In the genomic region with DNA sequence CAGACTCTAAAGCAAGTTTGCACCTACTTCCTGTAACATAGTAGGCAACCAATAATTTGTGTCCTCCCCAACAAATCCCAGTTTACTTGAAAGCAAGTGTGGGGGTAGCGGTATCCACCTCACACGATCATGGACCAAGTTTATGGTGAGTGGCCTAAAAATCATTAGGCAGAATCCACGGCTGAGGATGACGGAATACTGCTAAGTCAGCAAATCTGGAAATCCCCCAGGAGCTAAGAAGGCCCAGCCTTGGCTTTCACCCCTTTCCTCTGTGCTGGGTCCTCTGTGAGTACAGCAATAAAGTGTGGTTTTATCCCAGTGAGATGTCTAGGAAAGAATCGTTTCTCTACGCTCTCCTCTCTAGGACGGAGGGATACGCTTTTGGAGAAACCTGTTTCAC, we compare ENCODE assay signal across 24 mouse cellular contexts. TPM values are rescaled to one million over a fixed set of nuclear protein-coding genes. Genes with fewer than 3 reads are reported as not detected.
A peak's percentile ranks its signal among the peaks of the same experiment; 100 is the strongest.
DNase-seq lines count a peak whose midpoint lies in the region; ATAC-seq and TF ChIP-seq lines count a peak whose summit lies in the region.
"Had no signal": no experiment of that assay in that cellular context is flagged by ENCODE, and none has a peak within 500 bp of the region (broad histone marks: within the 10 kb centered on the region; RNA-seq: fewer than 3 reads in every experiment).

No protein-coding gene starts in this region.

- ATAC-seq in midbrain, embryonic 11.5 days (ENCODE audit: low FRiP score) = no peak
- ATAC-seq in midbrain, embryonic 14.5 days (ENCODE audit: low FRiP score, low TSS enrichment) = no peak
- no peak for ATAC-seq in megakaryocyte progenitor cell, adult 5-6 weeks (replicated peaks; ENCODE audit: poor library complexity)
- ATAC-seq: activated CD4-positive, CD25-positive, alpha-beta regulatory T cell, adult 4 months; CD4-positive, CD25-positive, alpha-beta regulatory T cell, adult 4 months; Patski had no signal

- TF ChIP-seq POLR2A in CH12.LX (IDR thresholded peaks at IDR 0.05; ENCODE audit: low read depth, low read length) (no peak), MEL (IDR thresholded peaks at IDR 0.05; ENCODE audit: control insufficient read depth in 1 of 2, insufficient read depth in 1 of 2, low read depth in 1 of 2, low read length in 2 of 2, poor library complexity in 1 of 2) (no peak)

- H3K4me3 ChIP-seq in midbrain, embryonic 11.5 days (ENCODE audit: low read depth, low read length) = no peak overlapping the region
- H3K4me3 ChIP-seq in midbrain, embryonic 14.5 days (replicated peaks; ENCODE audit: low read depth, low read length) = no peak overlapping the region
- H3K4me3 ChIP-seq in CH12.LX (replicated peaks in 1 of 3; ENCODE audit: low read depth in 2 of 3, low read length in 2 of 3, poor library complexity in 1 of 3) (no peak overlapping the region), ES-E14 (ENCODE audit: insufficient read depth in 1 of 2, low read depth in 1 of 2, low read length in 2 of 2, poor library complexity in 1 of 2, severe bottlenecking in 1 of 2) (no peak overlapping the region), MEL (ENCODE audit: control insufficient read depth in 1 of 2, insufficient read depth in 1 of 2, low read depth in 2 of 2, low read length in 2 of 2) (no peak overlapping the region)

- peak; percentile 41 for DNase-seq in midbrain, embryonic 11.5 days (ENCODE audit: low spot score, missing footprints)
- no peak for DNase-seq in midbrain, embryonic 14.5 days
- DNase-seq in CH12.LX (ENCODE audit: extremely low read depth) = no peak
- DNase-seq in ES-E14 (ENCODE audit: low read depth, low spot score) = no peak
- DNase-seq in MEL (ENCODE audit: low read depth, low spot score) = no peak
- DNase-seq in urinary bladder, postnatal 4 days (ENCODE audit: low spot score in 2 of 2) = no peak
- no peak for DNase-seq in right cerebral cortex, adult 2 months (ENCODE audit: low spot score in 2 of 2)
- DNase-seq: adrenal gland, adult 2 months; adrenal gland, adult 8-10 months; adrenal gland, postnatal 10 days; adrenal gland, postnatal 14 days; adrenal gland, postnatal 25 days; adrenal gland, postnatal 36 days; B cell, adult 2 months; cerebellum, adult 11 months; cerebellum, adult 11-12 months; cerebellum, adult 18-20 months; cerebellum, adult 2 months; cerebellum, adult 8-10 months had no signal

- 93% methylated on average over 8 of the region's 8 CpGs for WGBS in midbrain, embryonic 11.5 days
- WGBS in midbrain, embryonic 14.5 days = 93% methylated on average over 8 of the region's 8 CpGs

- dilution Hi-C loops in CH12.LX (cut with MboI; ENCODE audit: extremely low pct_ligation_motif_present, extremely low pct_unique_long_range_greater_than_20kb, low sequenced_read_pairs) = no loop called here

- no peaks in the 10 kb centered on the region for H3K9me3 ChIP-seq in midbrain, embryonic 11.5 days (ENCODE audit: control insufficient read depth, low read length)
- H3K9me3 ChIP-seq in midbrain, embryonic 14.5 days (ENCODE audit: control insufficient read depth, low read length) = no peaks in the 10 kb centered on the region
- H3K9me3 ChIP-seq in CH12.LX (replicated peaks; ENCODE audit: low read length) (no peaks in the 10 kb centered on the region), ES-E14 (ENCODE audit: control insufficient read depth, insufficient read depth, low read depth, low read length) (no peaks in the 10 kb centered on the region), MEL (replicated peaks; ENCODE audit: insufficient read depth, low read length) (no peaks in the 10 kb centered on the region)
- H3K9me3 ChIP-seq: G1E had no signal

- TF ChIP-seq CTCF in CH12.LX (conservative IDR thresholded peaks at IDR 0.05 in 1 of 2, IDR thresholded peaks at IDR 0.05 in 1 of 2; ENCODE audit: low read depth in 2 of 2, low read length in 2 of 2) (no peak), MEL (IDR thresholded peaks at IDR 0.05 in 2 of 3, conservative IDR thresholded peaks at IDR 0.05 in 1 of 3; ENCODE audit: control insufficient read depth in 1 of 3, insufficient read depth in 1 of 3, low read depth in 2 of 3, low read length in 3 of 3, poor library complexity in 1 of 3, severe bottlenecking in 1 of 3) (no peak)

- no peak overlapping the region for H3K27ac ChIP-seq in midbrain, embryonic 11.5 days (ENCODE audit: low read depth, low read length)
- H3K27ac ChIP-seq in midbrain, embryonic 14.5 days (replicated peaks; ENCODE audit: low read depth, low read length) = no peak overlapping the region
- H3K27ac ChIP-seq in CH12.LX (ENCODE audit: insufficient read depth, low read depth) (no peak overlapping the region), ES-E14 (ENCODE audit: insufficient read depth, low read depth, low read length, poor library complexity, severe bottlenecking) (no peak overlapping the region; the same call in 1 of the 2 replicates), MEL (ENCODE audit: control insufficient read depth, low read depth, low read length) (no peak overlapping the region)

- TF ChIP-seq EP300 in CH12.LX (IDR thresholded peaks at IDR 0.05; ENCODE audit: low read length) (no peak), MEL (IDR thresholded peaks at IDR 0.05; ENCODE audit: low read depth in 1 of 2, low read length in 2 of 2) (no peak)

- no peaks in the 10 kb centered on the region for H3K36me3 ChIP-seq in midbrain, embryonic 11.5 days (ENCODE audit: control insufficient read depth, insufficient read depth, low read length)
- no peaks in the 10 kb centered on the region for H3K36me3 ChIP-seq in midbrain, embryonic 14.5 days (ENCODE audit: control insufficient read depth, insufficient read depth, low read length)
- H3K36me3 ChIP-seq in CH12.LX (replicated peaks in 1 of 2; ENCODE audit: control insufficient read depth in 1 of 2, insufficient read depth in 1 of 2, low read length in 1 of 2) (no peaks in the 10 kb centered on the region), ES-E14 (ENCODE audit: control insufficient read depth, insufficient read depth, low read length, poor library complexity, severe bottlenecking) (no peaks in the 10 kb centered on the region), MEL (ENCODE audit: control insufficient read depth in 1 of 2, insufficient read depth in 2 of 2, low read length in 2 of 2) (peaks cover 0 to 2% of the 10 kb centered on the region in 2 experiments; a peak in 1 of 4 replicates)
- H3K36me3 ChIP-seq: G1E had no signal

- H3K4me1 ChIP-seq in midbrain, embryonic 11.5 days (ENCODE audit: control insufficient read depth, insufficient read depth, low read length) = no peaks in the 10 kb centered on the region
- H3K4me1 ChIP-seq in midbrain, embryonic 14.5 days (ENCODE audit: control insufficient read depth, insufficient read depth, low read length) = no peaks in the 10 kb centered on the region
- H3K4me1 ChIP-seq in CH12.LX (ENCODE audit: control insufficient read depth in 1 of 2, insufficient read depth in 2 of 2) (peaks cover 3 to 23% of the 10 kb centered on the region in 2 experiments; a peak in 3 of 4 replicates), ES-E14 (ENCODE audit: control insufficient read depth in 2 of 2, insufficient read depth in 2 of 2, low read length in 2 of 2, poor library complexity in 1 of 2) (peaks cover 0 to 2% of the 10 kb centered on the region in 2 experiments; a peak in 1 of 4 replicates), MEL (ENCODE audit: control insufficient read depth in 1 of 2, insufficient read depth in 2 of 2, low read length in 2 of 2) (peaks cover 2 to 7% of the 10 kb centered on the region in 2 experiments; a peak in 3 of 4 replicates)

- no peak overlapping the region for H3K9ac ChIP-seq in midbrain, embryonic 11.5 days (ENCODE audit: low read length)
- no peak overlapping the region for H3K9ac ChIP-seq in midbrain, embryonic 14.5 days (replicated peaks; ENCODE audit: low read length)
- no peak overlapping the region for H3K9ac ChIP-seq in CH12.LX (ENCODE audit: insufficient read depth, low read depth)
- no peak overlapping the region for H3K9ac ChIP-seq in ES-E14 (ENCODE audit: insufficient read depth, low read depth, low read length, poor library complexity, severe bottlenecking)
- no peak overlapping the region for H3K9ac ChIP-seq in MEL (ENCODE audit: control insufficient read depth, low read depth, low read length, poor library complexity, severe bottlenecking)

- H3K79me2 ChIP-seq in CH12.LX (replicated peaks; ENCODE audit: control insufficient read depth, extremely low read depth, insufficient read depth, poor library complexity, severe bottlenecking) (no peaks in the 10 kb centered on the region), MEL (ENCODE audit: control insufficient read depth, insufficient read depth, low read length, poor library complexity) (no peaks in the 10 kb centered on the region)

- in situ Hi-C loops in CH12.LX (cut with MboI; ENCODE audit: low pct_ligation_motif_present, low pct_unique_long_range_greater_than_20kb, low sequenced_read_pairs) = no loop called here
- in situ Hi-C loops in ES-E14 (cut with MboI; ENCODE audit: low sequenced_read_pairs in 2 of 2, unreplicated experiment in 2 of 2) = no loop called here

- H3K4me2 ChIP-seq in midbrain, embryonic 11.5 days = no peak overlapping the region
- H3K4me2 ChIP-seq in midbrain, embryonic 14.5 days (ENCODE audit: low read length) = no peak overlapping the region
- H3K4me2 ChIP-seq in CH12.LX (ENCODE audit: insufficient read depth, low read depth, poor library complexity, severe bottlenecking) = no peak overlapping the region

- H3K27me3 ChIP-seq in midbrain, embryonic 11.5 days (ENCODE audit: control insufficient read depth, insufficient read depth, low read length) = no peaks in the 10 kb centered on the region; the same call in 1 of the 2 replicates
- no peaks in the 10 kb centered on the region for H3K27me3 ChIP-seq in midbrain, embryonic 14.5 days (ENCODE audit: control insufficient read depth, insufficient read depth, low read length)
- H3K27me3 ChIP-seq in CH12.LX (replicated peaks) (no peaks in the 10 kb centered on the region), MEL (ENCODE audit: control insufficient read depth in 1 of 2, insufficient read depth in 2 of 2, low read length in 2 of 2) (no peaks in the 10 kb centered on the region)

- TF ChIP-seq RAD21 in CH12.LX (IDR thresholded peaks at IDR 0.05; ENCODE audit: low read depth, low read length) = no peak
- TF ChIP-seq RAD21 in MEL (IDR thresholded peaks at IDR 0.05; ENCODE audit: low read depth, low read length) = no peak

RNA-seq across cellular contexts. Expression of a gene that starts 11.3 kb away (rescaled TPM):
- 9.3 and 10.6 TPM in 2 replicates for polyA plus RNA-seq in midbrain, embryonic 11.5 days (2014; fragmentation: Nextera tagmentation; extraction: Ambion mirVana)
- 31.9 and 35.2 TPM in 2 replicates for polyA plus RNA-seq in midbrain, embryonic 14.5 days (2014; fragmentation: Nextera tagmentation; extraction: Ambion mirVana)
- total RNA-seq in CH12.LX (2012; rRNA removed) (0.92 and 1.4 TPM in 2 replicates), CH12.LX (2014; rRNA removed) (1.2 and 1.4 TPM in 2 replicates), ES-E14 (2012; rRNA removed) (2.9 and 3.0 TPM in 2 replicates), MEL (2012; rRNA removed) (not detected in 2 replicates)
- polyA plus RNA-seq in CH12.LX (2012; ENCODE audit: insufficient read length, low read depth) (1.6 and 1.9 TPM in 2 replicates), MEL (2012; ENCODE audit: insufficient read depth in 1 of 2, insufficient read length in 2 of 2, low read depth in 1 of 2, low replicate concordance in 2 of 2, missing spikeins in 1 of 2) (not detected)
- 0.39 and 0.64 TPM in 2 replicates for total RNA-seq in megakaryocyte progenitor cell, adult 5-6 weeks (2015)
- not detected in 2 replicates for total RNA-seq in megakaryocyte progenitor cell, adult 5-6 weeks (2017)
- polyA plus RNA-seq: G1E had no signal

RNA-seq across cellular contexts. Expression of a gene that starts 11.6 kb away (rescaled TPM):
- 0.39 and 0.45 TPM in 2 replicates for polyA plus RNA-seq in midbrain, embryonic 11.5 days (2014; fragmentation: Nextera tagmentation; extraction: Ambion mirVana)
- 0.49 and 0.66 TPM in 2 replicates for polyA plus RNA-seq in midbrain, embryonic 14.5 days (2014; fragmentation: Nextera tagmentation; extraction: Ambion mirVana)
- total RNA-seq in CH12.LX (2012; rRNA removed) (0.25 and 0.34 TPM in 2 replicates), CH12.LX (2014; rRNA removed) (1.1 and 1.2 TPM in 2 replicates), ES-E14 (2012; rRNA removed) (0.85 and 1.1 TPM in 2 replicates), MEL (2012; rRNA removed) (not detected in 2 replicates)
- polyA plus RNA-seq in CH12.LX (2012; ENCODE audit: insufficient read length, low read depth) (1.3 and 1.6 TPM in 2 replicates), MEL (2012; ENCODE audit: insufficient read depth in 1 of 2, insufficient read length in 2 of 2, low read depth in 1 of 2, low replicate concordance in 2 of 2, missing spikeins in 1 of 2) (not detected)
- total RNA-seq in megakaryocyte progenitor cell, adult 5-6 weeks (2015) = not detected in 2 replicates
- not detected in 2 replicates for total RNA-seq in megakaryocyte progenitor cell, adult 5-6 weeks (2017)
- polyA plus RNA-seq: activated CD4-positive, CD25-positive, alpha-beta regulatory T cell, adult 4 months; CD4-positive, CD25-positive, alpha-beta regulatory T cell, adult 4 months had no signal
